Mouse (Mus musculus): ENCODE data around the gene Pagr1a.

DNA sequence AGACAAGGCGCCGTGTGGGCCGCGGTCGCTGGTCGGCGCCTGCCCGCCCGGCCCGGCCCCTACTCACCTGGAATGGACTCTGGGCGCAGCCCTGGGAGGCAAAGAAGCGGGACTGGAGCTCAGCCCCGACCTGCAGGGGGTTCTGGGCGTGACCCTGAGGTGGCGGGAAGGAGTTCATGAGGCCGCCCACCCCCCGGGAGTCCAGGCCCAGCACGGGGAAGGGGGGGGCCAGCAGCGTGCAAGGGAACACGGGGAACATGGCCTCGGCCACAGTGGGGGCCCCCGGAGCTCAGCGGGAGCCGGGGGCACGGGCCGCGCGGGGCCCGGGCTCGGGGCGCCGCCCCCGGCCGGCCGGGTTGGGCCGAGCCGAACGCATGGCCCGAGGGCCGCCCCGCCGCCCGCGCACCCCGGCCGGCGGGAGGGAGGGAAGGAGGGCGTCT is 9.0 kb upstream of the Pagr1a start:
- peak; percentile 17; the same call in 1 of the 2 replicates for TF ChIP-seq POLR2A (IDR thresholded peaks at IDR 0.05; ENCODE audit: borderline replicate concordance, extremely low read depth, low read depth, low read length)
- TF ChIP-seq CTCF (IDR thresholded peaks at IDR 0.05; ENCODE audit: insufficient read depth, low read length): no peak

Measured in lung, adult 2 months (tissue).